Mouse (Mus musculus): ENCODE results near the gene Gabra4. TPM values are rescaled to one million over a fixed set of nuclear protein-coding genes. Genes with fewer than 3 reads are reported as not detected.

Gabra4 gene
- total RNA-seq, 2 experiments from 2014 or later, result 0.33 to 0.93 TPM

Other genes starting within 250 kb of the Gabra4 start
- gene Cox7b2, start 110.1 kb downstream of the Gabra4 start, total RNA-seq (2021), result not detected
- gene Gabrb1, start 195 bp downstream of the Gabra4 start, total RNA-seq (2021), result under 1 TPM; 0.06 to 0.24 TPM

Measured in adrenal gland, postnatal 10 days (tissue).